Mouse (Mus musculus): ENCODE measurements at regions not wholly inside any gene's neighbourhood (a gene's known extent, or its start where the extent isn't known, plus 50 kb on each side); places are given as distances from the start of the nearest gene placed in this dataset.
A peak's percentile ranks its signal among the peaks of the same experiment; 100 is the strongest.

- no peak for DNase-seq (ENCODE audit: low read depth, low spot score)
Measured at GRCm38 (mm10) chr10:124733103-124733502, 656.2 kb downstream of the Slc16a7 start.

- no peak for DNase-seq (ENCODE audit: low read depth, low spot score)
Measured at GRCm38 (mm10) chr10:124732342-124732741, 656.9 kb downstream of the Slc16a7 start.

GRCm38 (mm10) chr10:124731219-124731836 is 657.9 kb downstream of the Slc16a7 start:
- no peak for DNase-seq (ENCODE audit: low read depth, low spot score)

GRCm38 (mm10) chr10:124712647-124713046 is 676.6 kb downstream of the Slc16a7 start:
- no peak for DNase-seq (ENCODE audit: low read depth, low spot score)

GRCm38 (mm10) chr10:124710954-124711353 is 678.3 kb downstream of the Slc16a7 start:
- DNase-seq (ENCODE audit: low read depth, low spot score) = no peak

- peak; percentile 22 for DNase-seq (ENCODE audit: low read depth, low spot score)
Measured at GRCm38 (mm10) chr10:124709832-124710231, 679.4 kb downstream of the Slc16a7 start.

- no peak for DNase-seq (ENCODE audit: low read depth, low spot score)
Measured at GRCm38 (mm10) chr10:124706642-124707041, 682.6 kb downstream of the Slc16a7 start.
